17 mouse cellular contexts compared by ENCODE assay signal in genomic region chr7:4731090-4731489, GRCm38 (mm10). TPM values are rescaled to one million over a fixed set of nuclear protein-coding genes. Genes with fewer than 3 reads are reported as not detected.
"Had no signal": no experiment of that assay in that cellular context is flagged by ENCODE, and none has a peak within 500 bp of the region (broad histone marks: within the 10 kb centered on the region; RNA-seq: fewer than 3 reads in every experiment).

No protein-coding gene starts in this region.

- ATAC-seq: liver, postnatal 0 days; lung, postnatal 0 days had no signal

- DNase-seq: kidney, adult 18-20 months; kidney, postnatal 10 days; kidney, postnatal 36 days; left cerebral cortex, postnatal 4 days; liver, postnatal 0 days; lung, embryonic 14.5 days; midbrain, embryonic 14.5 days; retina, postnatal 1 day; right cerebral cortex, postnatal 25 days; spleen, adult 18-20 months; thymus, adult 18-20 months; thymus, postnatal 36 days had no signal

RNA-seq across cellular contexts. Expression of gene Tmem150b, which starts 6.0 kb away (rescaled TPM):
- total RNA-seq: layer of hippocampus, postnatal 14 days; left cerebral cortex, postnatal 4 days had no signal

RNA-seq across cellular contexts. Expression of gene Fam71e2, which starts 40.0 kb away (rescaled TPM):
- total RNA-seq: layer of hippocampus, postnatal 14 days; left cerebral cortex, adult 8-10 months; left cerebral cortex, postnatal 14 days; left cerebral cortex, postnatal 4 days; megakaryocyte-erythroid progenitor cell, adult 5-6 weeks had no signal

RNA-seq across cellular contexts. Expression of gene Brsk1, which starts 40.7 kb away (rescaled TPM):
- total RNA-seq: megakaryocyte-erythroid progenitor cell, adult 5-6 weeks had no signal
